Mouse (Mus musculus): ENCODE results near the gene Dhh.

- no peak for TF ChIP-seq CTCF (IDR thresholded peaks at IDR 0.05; ENCODE audit: borderline replicate concordance, insufficient read depth, low read depth, low read length)
- no peak for TF ChIP-seq POLR2A (IDR thresholded peaks at IDR 0.05; ENCODE audit: borderline replicate concordance, insufficient read depth, low read length)
Measured at GRCm38 (mm10) chr15:98891198-98891742, 7.1 kb downstream of the Dhh start.
